Mouse (Mus musculus) liver, embryonic 13.5 days (tissue): ENCODE data around the gene Klk1b4. TPM values are rescaled to one million over a fixed set of nuclear protein-coding genes. Genes with fewer than 3 reads are reported as not detected.
"Not testable (repeated sequence)": the region's sequence is repeated elsewhere in the genome, so short reads cannot be mapped to it uniquely, and the experiment has no call there.

ENCODE experiments used
- ATAC-seq: fragments of 200-750 bp; cut with Nextera tagmentation; 2 replicates; pipeline ENCODE4 v1.8.0; 2017; ENCODE audit warnings: low read depth, mild to moderate bottlenecking, moderate number of reproducible peaks, moderate library complexity
- DNase-seq: peaks from one replicate; pipeline ENCODE4 v3.0.0; 2022
- H3K27ac ChIP-seq: fragments of 300-500 bp; sonication (generic); 2 replicates; pipeline ENCODE4 v1.5.1; 2015; ENCODE audit warnings: moderate library complexity, mild to moderate bottlenecking, inconsistent platforms
- H3K27me3 ChIP-seq: fragments of 300-500 bp; sonication (generic); 2 replicates; pipeline ENCODE4 v1.6.1; 2015; ENCODE audit warnings: mild to moderate bottlenecking, inconsistent platforms
- H3K36me3 ChIP-seq: fragments of 300-500 bp; sonication (generic); 2 replicates; pipeline ENCODE4 v1.6.1; 2015; ENCODE audit warnings: mild to moderate bottlenecking, inconsistent platforms
- H3K4me1 ChIP-seq: fragments of 300-500 bp; sonication (generic); replicated peaks from 2 replicates; pipeline ENCODE4 v1.6.1; 2015; ENCODE audit warnings: inconsistent platforms
- H3K4me2 ChIP-seq: fragments of 300-500 bp; sonication (generic); 2 replicates; pipeline ENCODE4 v1.6.1; 2015; ENCODE audit warnings: inconsistent platforms, mild to moderate bottlenecking, moderate library complexity
- H3K4me3 ChIP-seq: fragments of 300-500 bp; sonication (generic); replicated peaks from 2 replicates; pipeline ENCODE4 v1.5.1; 2015; ENCODE audit warnings: mild to moderate bottlenecking, inconsistent platforms
- H3K9ac ChIP-seq: fragments of 300-500 bp; sonication (generic); 2 replicates; pipeline ENCODE4 v1.6.1; 2015; ENCODE audit warnings: mild to moderate bottlenecking, inconsistent platforms
- H3K9me3 ChIP-seq: fragments of 300-500 bp; sonication (generic); replicated peaks from 2 replicates; pipeline ENCODE4 v1.6.1; 2016; ENCODE audit warnings: inconsistent platforms
- WGBS: fragments of 180-500 bp; shearing (Covaris S2); methylation state at CpG from one replicate; pipeline ENCODE4 v1.1.7; 2015; ENCODE audit not compliant: insufficient replicate concordance; 5-methylcytosine and 5-hydroxymethylcytosine counted together
- polyA plus RNA-seq: library from polyadenylated mRNA; unstranded; fragments of >200 nt; fragmentation: Nextera tagmentation; extraction: Ambion mirVana; gene quantifications from 2 replicates; pipeline ENCODE4 v1.2.1, GENCODE M21; 2015

Gene Klk1b4
- polyA plus RNA-seq, 1 experiment from 2014 or later: not detected

DNA sequence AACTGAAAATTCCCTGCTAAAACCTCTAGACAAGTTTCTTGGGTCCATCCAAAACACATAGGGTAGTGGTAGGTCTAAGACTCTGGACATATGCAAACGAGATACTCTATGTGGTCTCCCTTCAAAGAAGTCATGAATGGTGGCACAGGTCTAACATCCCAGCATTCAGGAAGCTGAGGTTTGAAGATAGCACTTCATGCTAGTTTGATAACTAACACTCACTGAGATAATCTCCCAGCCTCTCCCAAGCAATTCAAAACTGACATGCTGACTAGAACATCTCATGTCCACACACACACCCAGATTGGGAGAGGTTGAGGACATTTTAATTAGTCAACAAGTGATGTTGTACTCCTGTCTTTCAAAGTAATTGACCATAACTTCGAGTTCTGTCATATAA lies 32.7 kb downstream of the Klk1b4 start:
- Histone ChIP-seq H3K4me1 (peaks cover 15% of the 10 kb centered on the region), H3K9ac (no peak overlapping the region), H3K27ac (no peak overlapping the region), H3K27me3 (no peaks in the 10 kb centered on the region), H3K9me3 (no peaks in the 10 kb centered on the region), H3K4me3 (no peak overlapping the region), H3K36me3 (no peaks in the 10 kb centered on the region), H3K4me2 (no peak overlapping the region)
- DNase-seq (no peak), ATAC-seq (no peak)
- WGBS: 15% methylated on average over 2 of the region's 2 CpGs

DNA sequence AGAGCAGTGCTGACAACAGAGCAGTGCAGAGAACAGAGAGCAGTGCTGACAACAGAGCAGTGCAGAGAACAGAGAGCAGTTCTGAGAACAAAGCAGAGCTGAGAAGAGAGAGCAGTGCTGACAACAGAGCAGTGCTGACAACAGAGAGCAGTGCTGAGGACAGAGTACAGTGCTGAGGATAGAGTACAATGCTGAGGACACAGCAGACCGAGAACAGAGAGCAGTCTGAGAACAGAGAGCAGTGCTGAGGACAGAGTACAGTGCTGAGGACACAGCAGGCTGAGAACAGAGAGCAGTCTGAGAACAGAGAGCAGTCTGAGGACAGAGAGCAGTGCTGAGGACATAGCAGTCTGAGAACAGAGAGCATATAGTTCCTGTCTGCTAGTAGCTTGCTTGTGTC lies 33.5 kb downstream of the Klk1b4 start:
- Histone ChIP-seq H3K27ac (no peak overlapping the region), H3K4me2 (no peak overlapping the region), H3K4me3 (no peak overlapping the region), H3K36me3 (no peaks in the 10 kb centered on the region), H3K9ac (no peak overlapping the region), H3K27me3 (no peaks in the 10 kb centered on the region), H3K9me3 (no peaks in the 10 kb centered on the region), H3K4me1 (peaks cover 23% of the 10 kb centered on the region)
- no peak for ATAC-seq
- no peak for DNase-seq
- 34% methylated on average over 1 of the region's 1 CpGs for WGBS

DNA sequence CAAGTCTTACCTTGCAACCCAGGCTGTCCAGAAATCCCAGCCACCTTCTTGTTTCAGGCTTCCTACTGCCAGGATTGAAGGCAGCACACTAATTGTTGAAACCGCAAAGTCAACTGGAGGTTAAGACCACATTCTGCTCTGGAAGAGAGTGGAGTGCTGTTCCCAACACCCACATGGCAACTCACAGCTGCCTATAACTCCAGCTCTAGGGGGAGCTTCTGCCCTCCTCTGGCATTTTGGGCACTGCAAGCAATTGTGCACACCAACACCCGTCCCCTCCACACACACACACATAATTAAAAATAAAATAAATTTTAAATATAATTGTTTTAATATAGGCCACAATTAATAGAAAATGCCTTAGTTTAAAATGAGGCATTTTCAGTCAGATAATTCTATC lies 33.9 kb downstream of the Klk1b4 start:
- no peak overlapping the region for H3K9ac ChIP-seq
- H3K36me3 ChIP-seq: no peaks in the 10 kb centered on the region
- H3K27me3 ChIP-seq: no peaks in the 10 kb centered on the region
- ATAC-seq (no peak), DNase-seq (no peak)
- H3K9me3 ChIP-seq: no peaks in the 10 kb centered on the region
- no peak overlapping the region for H3K4me2 ChIP-seq
- H3K4me3 ChIP-seq: no peak overlapping the region
- 51% methylated on average over 2 of the region's 2 CpGs for WGBS
- H3K27ac ChIP-seq: no peak overlapping the region
- H3K4me1 ChIP-seq: peaks cover 25% of the 10 kb centered on the region

DNA sequence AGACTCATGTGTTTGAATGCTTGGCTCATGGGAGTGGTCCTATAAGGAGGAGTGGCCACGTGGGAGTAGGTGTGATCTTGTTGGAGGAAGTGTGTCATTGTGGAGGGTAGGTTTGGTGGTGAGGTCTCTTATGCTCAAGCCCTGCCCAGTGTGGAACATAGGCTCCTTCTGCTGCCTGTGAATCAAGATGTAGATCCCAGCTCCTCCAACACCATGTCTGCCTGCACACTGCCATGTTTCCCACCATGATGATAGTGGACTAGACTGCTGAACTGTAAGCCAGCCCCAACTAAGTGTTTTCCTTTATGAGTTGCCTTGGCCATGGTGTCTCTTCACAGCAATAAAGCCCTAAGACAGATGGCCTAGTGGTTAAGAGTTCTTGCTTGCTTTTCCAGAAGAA lies 36.8 kb downstream of the Klk1b4 start:
- Histone ChIP-seq H3K4me3 (no peak overlapping the region), H3K27me3 (no peaks in the 10 kb centered on the region), H3K4me1 (peaks cover 47% of the 10 kb centered on the region), H3K36me3 (peaks cover 14% of the 10 kb centered on the region), H3K9ac (no peak overlapping the region), H3K9me3 (no peaks in the 10 kb centered on the region), H3K4me2 (no peak overlapping the region), H3K27ac (no peak overlapping the region)
- no peak for DNase-seq
- 36% methylated on average over 1 of the region's 1 CpGs for WGBS
- no peak for ATAC-seq

DNA sequence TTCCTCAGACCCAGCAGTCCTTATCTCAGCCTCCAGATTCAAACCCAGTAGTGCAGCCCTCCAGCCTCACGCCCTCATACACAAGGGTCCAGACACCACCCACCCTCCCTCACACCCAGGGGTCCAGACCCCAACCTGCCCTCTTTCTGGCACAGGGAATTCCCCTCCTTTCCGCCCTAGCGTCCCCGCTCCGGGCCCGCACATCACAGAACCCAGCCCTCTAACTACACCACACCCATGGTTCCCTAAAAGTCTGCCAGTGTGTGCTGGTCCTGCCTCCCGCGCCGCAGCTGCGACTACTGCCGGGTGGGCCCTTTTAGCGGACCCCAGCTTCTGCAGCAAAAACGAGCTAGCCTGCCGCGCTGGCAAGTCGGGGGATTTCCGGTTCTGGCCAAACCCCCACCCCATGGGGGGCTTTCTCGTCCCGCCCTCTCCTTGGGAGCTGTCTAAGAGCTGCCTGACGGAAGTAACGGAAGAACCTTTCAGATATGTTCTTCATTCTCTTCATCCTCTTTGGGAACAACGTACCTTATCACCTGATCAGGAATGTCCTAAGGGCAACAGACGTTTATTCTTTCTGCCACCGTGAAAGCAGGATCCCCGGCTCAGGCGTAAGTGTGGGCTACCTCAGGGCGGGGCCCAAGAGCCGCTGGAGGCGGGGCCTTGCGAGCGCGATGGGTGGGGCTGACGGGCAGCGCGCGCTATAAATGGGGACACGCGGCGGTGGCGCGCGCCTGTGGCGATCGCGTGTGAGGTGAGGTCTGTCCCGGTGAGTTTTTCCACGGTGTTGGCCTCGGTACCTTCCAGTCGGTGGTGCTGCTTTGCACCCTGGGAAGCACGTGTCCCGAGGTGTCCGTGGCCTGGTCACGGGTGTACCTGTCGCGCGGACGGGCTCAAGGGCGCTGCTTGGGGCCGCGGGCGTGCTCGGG lies 39.1 kb downstream of the Klk1b4 start, which contains the start of the genes 1700028J19Rik and 2410002F23Rik:
Gene 1700028J19Rik (minus strand): TSS at position 641 of the 929 bp plus-strand sequence.
Gene 2410002F23Rik (plus strand): TSS at position 668 of the 929 bp plus-strand sequence.
- Histone ChIP-seq H3K27me3 (no peaks in the 10 kb centered on the region), H3K4me3 (peak within 1 kb of the TSS; percentile 93), H3K4me1 (peaks cover 45% of the 10 kb centered on the region), H3K9me3 (no peaks in the 10 kb centered on the region), H3K27ac (peak within 1 kb of the TSS; percentile 84), H3K4me2 (peak within 1 kb of the TSS; percentile 87), H3K36me3 (peaks cover 36% of the 10 kb centered on the region), H3K9ac (peak within 1 kb of the TSS; percentile 91)
- WGBS: under 1% methylated on average over 62 of the region's 62 CpGs
- ATAC-seq (peak; percentile 80), DNase-seq (peak; percentile 81)

DNA sequence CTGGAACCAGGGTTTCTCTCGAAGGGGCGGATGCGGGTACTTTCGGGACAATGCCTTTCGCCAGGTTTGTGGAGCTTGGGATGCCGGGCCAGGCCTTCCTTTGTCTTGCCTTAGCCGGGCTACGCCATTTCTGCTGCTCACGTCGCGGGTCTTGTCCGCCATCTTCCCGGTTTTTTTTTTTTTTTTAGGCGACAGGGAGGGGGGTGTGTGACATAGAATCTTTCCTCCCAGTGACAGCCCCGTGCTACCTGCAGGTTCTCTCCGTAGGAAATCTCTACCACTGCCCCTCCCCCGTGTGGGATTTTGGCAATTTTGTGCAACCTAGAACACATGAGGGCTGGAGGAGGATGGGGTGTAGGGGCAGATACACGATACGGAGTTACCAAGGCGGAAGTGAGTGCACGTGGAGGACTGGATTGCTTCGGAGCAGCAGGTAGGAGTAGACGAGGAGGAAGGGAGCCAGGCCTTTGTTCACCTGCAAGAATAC lies 39.8 kb downstream of the Klk1b4 start:
- under 1% methylated on average over 23 of the region's 23 CpGs for WGBS
- DNase-seq (peak; percentile 37), ATAC-seq (peak; percentile 14)
- Histone ChIP-seq H3K36me3 (peaks cover 41% of the 10 kb centered on the region), H3K4me1 (peaks cover 45% of the 10 kb centered on the region), H3K9me3 (no peaks in the 10 kb centered on the region), H3K27me3 (no peaks in the 10 kb centered on the region), H3K4me2 (peak overlapping the region; percentile 87), H3K27ac (peak overlapping the region; percentile 71), H3K9ac (peak overlapping the region; percentile 91), H3K4me3 (peak overlapping the region; percentile 93)

DNA sequence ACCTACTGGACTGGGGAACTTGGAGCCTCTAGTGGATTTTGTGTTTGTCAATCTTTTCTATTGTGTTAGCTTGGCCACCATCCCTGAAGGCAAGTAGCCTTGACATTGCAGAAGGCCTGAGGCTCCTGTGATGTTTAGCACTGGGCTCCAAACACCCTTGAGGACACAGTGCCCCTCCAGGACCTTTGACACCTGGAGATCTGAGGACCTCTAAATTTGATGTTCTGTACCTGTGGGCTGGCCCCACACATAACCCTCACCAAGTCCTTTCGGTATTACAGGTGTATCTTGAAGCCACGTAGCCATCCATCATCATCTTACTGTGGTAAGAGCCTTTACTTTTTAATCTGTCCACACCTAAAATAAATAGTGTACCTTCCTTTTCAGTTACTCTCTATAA lies 40.7 kb downstream of the Klk1b4 start:
- Histone ChIP-seq H3K36me3 (peaks cover 51% of the 10 kb centered on the region), H3K4me1 (peaks cover 45% of the 10 kb centered on the region), H3K4me3 (peak overlapping the region; percentile 93), H3K4me2 (peak overlapping the region; percentile 87), H3K27ac (no peak overlapping the region), H3K9ac (peak overlapping the region; percentile 91), H3K9me3 (no peaks in the 10 kb centered on the region), H3K27me3 (no peaks in the 10 kb centered on the region)
- 82% methylated on average over 2 of the region's 2 CpGs for WGBS
- DNase-seq (no peak), ATAC-seq (no peak)

DNA sequence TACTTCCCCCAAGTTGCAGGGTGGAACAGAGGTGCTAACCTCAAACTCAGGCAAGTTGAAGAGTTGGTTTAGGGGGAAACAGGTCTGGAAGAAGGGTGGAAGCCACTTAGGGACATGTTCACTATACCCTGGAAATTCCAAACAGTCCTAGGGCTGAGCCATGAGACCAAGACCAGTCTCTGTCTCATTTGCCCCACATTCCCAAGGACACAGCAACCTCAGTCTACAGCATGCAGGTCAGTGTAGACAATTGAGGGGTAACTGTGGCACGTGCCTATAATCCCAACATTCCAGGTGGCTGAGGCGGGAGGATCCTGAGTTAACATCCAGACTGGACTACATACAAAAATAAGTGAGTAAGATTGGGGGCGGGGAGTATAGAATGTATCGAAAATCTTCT lies 42.0 kb downstream of the Klk1b4 start:
- Histone ChIP-seq H3K4me3 (no peak overlapping the region), H3K27ac (no peak overlapping the region), H3K4me1 (peaks cover 45% of the 10 kb centered on the region), H3K9ac (no peak overlapping the region), H3K27me3 (no peaks in the 10 kb centered on the region), H3K36me3 (peaks cover 57% of the 10 kb centered on the region), H3K4me2 (0 out of 2 replicates have a peak overlapping the region, but pooled peaks have one; percentile 8), H3K9me3 (no peaks in the 10 kb centered on the region)
- no peak for DNase-seq
- 82% methylated on average over 4 of the region's 4 CpGs for WGBS
- no peak for ATAC-seq

DNA sequence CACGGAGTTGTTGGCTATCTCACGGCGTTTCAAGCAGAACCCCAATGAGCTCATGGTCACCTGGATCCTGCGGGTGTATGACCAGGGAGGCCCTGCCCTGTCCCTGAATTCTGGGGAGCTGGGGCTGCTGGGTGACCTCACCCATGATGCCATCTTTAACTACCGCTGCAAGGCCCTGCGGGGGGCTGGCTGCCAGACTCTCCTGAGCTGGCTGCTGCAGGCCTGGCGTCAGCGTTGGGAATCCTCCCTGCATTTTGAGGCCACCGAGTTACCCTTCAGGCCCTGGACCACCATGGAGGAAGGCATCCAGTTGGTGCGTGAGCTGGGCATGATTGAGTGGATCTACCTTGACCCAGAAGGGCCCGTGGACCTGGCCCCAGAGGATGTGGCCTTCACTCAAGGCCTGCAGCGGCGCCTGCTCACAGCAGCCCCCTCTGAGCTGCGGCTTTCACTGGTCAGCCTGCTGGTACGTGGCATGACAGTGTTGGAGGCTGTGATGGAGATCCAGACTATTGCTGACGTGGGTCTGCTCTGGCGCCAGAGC lies 43.6 kb downstream of the Klk1b4 start:
- H3K36me3 ChIP-seq: peaks cover 57% of the 10 kb centered on the region
- not testable (repeated sequence) for H3K9me3 ChIP-seq, H3K27ac ChIP-seq, H3K9ac ChIP-seq, DNase-seq, H3K4me2 ChIP-seq, ATAC-seq, H3K27me3 ChIP-seq, H3K4me3 ChIP-seq
- H3K4me1 ChIP-seq: peaks cover 36% of the 10 kb centered on the region
- 81% methylated on average over 17 of the region's 17 CpGs for WGBS

DNA sequence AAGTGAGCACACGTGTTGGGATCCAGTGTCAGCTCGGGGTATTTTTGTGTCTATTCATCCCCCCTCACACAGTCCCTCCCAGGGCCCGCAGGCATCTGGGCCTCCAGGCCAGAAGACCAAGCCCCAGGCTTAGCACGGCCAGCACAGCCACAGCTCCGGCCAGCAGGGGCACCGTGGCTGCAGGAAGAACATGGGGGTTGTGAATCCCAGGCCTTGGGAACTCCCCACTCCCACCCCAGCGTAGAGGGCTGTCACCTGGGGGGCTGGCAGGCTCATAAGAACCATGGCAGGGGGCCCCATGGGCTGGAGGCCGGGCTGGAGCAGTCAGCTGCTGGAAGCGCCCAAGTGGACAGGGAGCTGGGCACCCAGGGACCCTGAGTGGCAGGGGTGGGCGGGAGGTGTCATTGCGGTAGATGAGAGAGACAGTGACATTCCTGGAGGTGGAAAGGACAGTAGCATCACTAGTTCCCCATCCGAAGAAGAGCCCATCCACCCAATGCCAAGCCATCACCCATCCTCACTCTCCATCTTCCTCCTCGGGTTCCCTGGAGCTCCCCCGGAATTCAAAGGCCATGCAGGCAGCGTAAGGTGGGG lies 45.9 kb downstream of the Klk1b4 start:
- Histone ChIP-seq H3K4me2 (no peak overlapping the region), H3K27me3 (no peaks in the 10 kb centered on the region), H3K4me3 (no peak overlapping the region), H3K36me3 (peaks cover 53% of the 10 kb centered on the region), H3K9me3 (no peaks in the 10 kb centered on the region), H3K9ac (no peak overlapping the region), H3K4me1 (peaks cover 23% of the 10 kb centered on the region), H3K27ac (no peak overlapping the region)
- no peak for DNase-seq
- WGBS: 58% methylated on average over 15 of the region's 15 CpGs
- ATAC-seq: no peak; the same call in 1 of the 2 replicates

DNA sequence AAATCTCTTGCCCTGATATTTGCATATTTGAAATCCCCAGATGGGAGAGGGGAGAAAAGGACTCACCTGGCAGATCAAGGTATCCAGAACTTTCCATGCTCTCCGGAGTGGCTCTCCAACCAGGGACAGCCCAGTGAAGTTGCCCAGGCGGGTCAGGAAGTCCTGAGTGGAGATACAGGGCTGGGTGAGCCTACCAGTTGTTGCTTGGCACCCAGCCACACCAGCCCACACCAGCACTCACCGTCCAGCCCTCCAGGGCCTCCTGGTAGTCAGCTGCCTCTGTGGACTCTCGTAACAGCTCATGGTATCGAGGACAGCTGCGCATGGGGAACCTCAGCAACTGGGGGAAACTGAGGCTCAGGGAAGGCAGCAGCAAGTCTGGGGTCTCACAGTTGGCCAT lies 47.7 kb downstream of the Klk1b4 start:
- no peak overlapping the region for H3K4me3 ChIP-seq

More for the DNA sequence above, 47.7 kb downstream of the Klk1b4 start:
- 71% methylated on average over 6 of the region's 6 CpGs for WGBS
- H3K9me3 ChIP-seq: no peaks in the 10 kb centered on the region
- H3K36me3 ChIP-seq: peaks cover 35% of the 10 kb centered on the region
- no peak for DNase-seq
- H3K4me1 ChIP-seq: 0 out of 2 replicates have a peak, but pooled peaks cover 7% of the 10 kb centered on the region
- no peak overlapping the region for H3K27ac ChIP-seq
- H3K4me2 ChIP-seq: no peak overlapping the region
- H3K27me3 ChIP-seq: no peaks in the 10 kb centered on the region
- no peak for ATAC-seq
- H3K9ac ChIP-seq: no peak overlapping the region
